Mouse (Mus musculus) stomach, embryonic 15.5 days (tissue): ENCODE measurements at regions not wholly inside any gene's neighbourhood (a gene's known extent, or its start where the extent isn't known, plus 50 kb on each side); places are given as distances from the start of the nearest gene placed in this dataset.
A peak's percentile ranks its signal among the peaks of the same experiment; 100 is the strongest.
"Not testable (repeated sequence)": the region's sequence is repeated elsewhere in the genome, so short reads cannot be mapped to it uniquely, and the experiment has no call there.

ENCODE experiments used
- ATAC-seq: fragments of 200-750 bp; cut with Nextera tagmentation; 2 replicates; pipeline ENCODE4 v1.8.0; 2017; ENCODE audit warnings: low read depth, moderate number of reproducible peaks, moderate TSS enrichment; ENCODE audit not compliant: insufficient read depth, low FRiP score
- H3K27ac ChIP-seq: fragments of 300-500 bp; sonication (generic); 2 replicates; pipeline ENCODE4 v1.5.1; 2015; ENCODE audit warnings: mild to moderate bottlenecking, inconsistent platforms
- H3K27me3 ChIP-seq: fragments of 300-500 bp; sonication (generic); replicated peaks from 2 replicates; pipeline ENCODE4 v1.6.1; 2015; ENCODE audit warnings: inconsistent platforms
- H3K36me3 ChIP-seq: fragments of 300-500 bp; sonication (generic); 2 replicates; pipeline ENCODE4 v1.6.1; 2015; ENCODE audit warnings: inconsistent platforms
- H3K4me1 ChIP-seq: fragments of 300-500 bp; sonication (generic); 2 replicates; pipeline ENCODE4 v1.6.1; 2015; ENCODE audit warnings: inconsistent platforms
- H3K4me2 ChIP-seq: fragments of 300-500 bp; sonication (generic); 2 replicates; pipeline ENCODE4 v1.6.1; 2015; ENCODE audit warnings: mild to moderate bottlenecking, inconsistent platforms
- H3K4me3 ChIP-seq: fragments of 300-500 bp; sonication (generic); replicated peaks from 2 replicates; pipeline ENCODE4 v1.5.1; 2015; ENCODE audit warnings: inconsistent platforms
- H3K9ac ChIP-seq: fragments of 300-500 bp; sonication (generic); 2 replicates; pipeline ENCODE4 v1.6.1; 2015; ENCODE audit warnings: inconsistent platforms
- H3K9me3 ChIP-seq: fragments of 300-500 bp; sonication (generic); 2 replicates; pipeline ENCODE4 v1.6.1; 2016; ENCODE audit warnings: inconsistent platforms
- WGBS: fragments of 180-500 bp; shearing (Covaris S2); methylation state at CpG from one replicate; pipeline ENCODE4 v1.1.7; 2015; 5-methylcytosine and 5-hydroxymethylcytosine counted together

DNA sequence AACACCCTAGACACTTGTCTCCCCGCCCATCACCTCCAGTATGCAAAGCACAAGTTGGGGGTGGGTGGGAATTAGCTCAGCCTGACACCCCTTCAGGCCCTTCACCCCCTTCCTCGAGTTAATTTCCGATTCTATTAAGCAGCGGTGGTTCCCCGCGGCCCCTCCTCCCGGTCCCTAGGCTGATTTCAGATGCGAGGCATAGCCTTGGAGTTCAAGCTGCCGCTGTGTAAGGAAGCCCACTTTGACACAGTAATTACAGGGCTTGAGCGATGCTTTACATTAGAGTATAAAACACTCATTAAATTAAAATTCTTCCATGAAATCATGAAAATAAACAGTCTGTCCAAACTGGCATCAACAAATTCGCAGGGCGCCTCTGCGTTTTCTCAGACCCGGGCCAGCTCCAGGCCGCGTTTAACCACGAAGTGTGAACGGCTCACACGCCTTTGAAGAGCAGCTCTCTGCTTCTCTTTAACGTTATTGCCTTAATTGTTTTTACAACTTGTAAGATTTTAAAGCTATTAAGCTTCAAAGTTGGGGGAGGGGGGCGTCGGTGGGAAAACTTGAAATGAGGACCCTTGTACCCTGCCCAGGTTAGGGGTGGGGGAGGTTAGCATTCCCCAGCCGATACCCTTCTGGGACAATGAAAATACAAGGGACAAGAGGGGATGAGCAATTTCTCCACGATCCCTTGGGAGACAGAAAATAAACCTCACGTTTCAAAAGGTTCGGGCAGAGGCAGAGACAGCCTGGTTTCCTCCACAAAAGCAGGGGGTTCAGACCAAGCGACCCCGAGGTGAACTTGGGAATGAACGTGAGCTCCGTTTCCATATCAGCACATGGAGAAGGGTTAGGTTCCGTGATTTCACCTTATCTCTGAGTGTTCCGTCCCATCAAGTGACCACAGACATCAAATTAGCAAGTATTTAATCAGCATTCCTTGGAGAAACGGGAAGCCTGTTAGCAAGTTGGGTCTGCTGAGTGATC lies 114.4 kb downstream of the Dicer1 start:
- no peak for ATAC-seq
- Histone ChIP-seq H3K9ac (no peak overlapping the region), H3K4me3 (no peak overlapping the region), H3K27me3 (0 out of 2 replicates have a peak, but pooled peaks cover 3% of the 10 kb centered on the region), H3K9me3 (no peaks in the 10 kb centered on the region), H3K4me2 (peak overlapping the region; percentile 24; the same call in 1 of the 2 replicates), H3K27ac (no peak overlapping the region), H3K4me1 (no peaks in the 10 kb centered on the region), H3K36me3 (no peaks in the 10 kb centered on the region)
- 10% methylated on average over 33 of the region's 33 CpGs for WGBS

GRCm38 (mm10) chr12:104636474-104636873 lies 115.3 kb downstream of the Dicer1 start:
- H3K9me3 ChIP-seq, result no peaks in the 10 kb centered on the region
- no peak overlapping the region for H3K27ac ChIP-seq
- 49% methylated on average over 12 of the region's 12 CpGs for WGBS
- no peaks in the 10 kb centered on the region for H3K4me1 ChIP-seq
- H3K4me2 ChIP-seq, result no peak overlapping the region
- H3K9ac ChIP-seq, result no peak overlapping the region
- H3K27me3 ChIP-seq, result 0 out of 2 replicates have a peak, but pooled peaks cover 3% of the 10 kb centered on the region
- no peak overlapping the region for H3K4me3 ChIP-seq
- no peaks in the 10 kb centered on the region for H3K36me3 ChIP-seq
- ATAC-seq, result no peak

GRCm38 (mm10) chr12:104634818-104635217 lies 116.9 kb downstream of the Dicer1 start:
- H3K27ac ChIP-seq, result no peak overlapping the region
- ATAC-seq, result no peak
- no peaks in the 10 kb centered on the region for H3K36me3 ChIP-seq
- no peaks in the 10 kb centered on the region for H3K4me1 ChIP-seq
- 70% methylated on average over 10 of the region's 10 CpGs for WGBS
- H3K27me3 ChIP-seq, result 0 out of 2 replicates have a peak, but pooled peaks cover 3% of the 10 kb centered on the region
- H3K9ac ChIP-seq, result no peak overlapping the region
- H3K9me3 ChIP-seq, result no peaks in the 10 kb centered on the region
- no peak overlapping the region for H3K4me2 ChIP-seq
- H3K4me3 ChIP-seq, result no peak overlapping the region

GRCm38 (mm10) chr12:104630590-104630989 lies 121.2 kb downstream of the Dicer1 start:
- WGBS, result 87% methylated on average over 3 of the region's 3 CpGs
- Histone ChIP-seq H3K4me2 (no peak overlapping the region), H3K4me1 (no peaks in the 10 kb centered on the region), H3K9me3 (no peaks in the 10 kb centered on the region), H3K27me3 (no peaks in the 10 kb centered on the region), H3K36me3 (no peaks in the 10 kb centered on the region), H3K27ac (no peak overlapping the region), H3K9ac (no peak overlapping the region), H3K4me3 (no peak overlapping the region)
- no peak for ATAC-seq

DNA sequence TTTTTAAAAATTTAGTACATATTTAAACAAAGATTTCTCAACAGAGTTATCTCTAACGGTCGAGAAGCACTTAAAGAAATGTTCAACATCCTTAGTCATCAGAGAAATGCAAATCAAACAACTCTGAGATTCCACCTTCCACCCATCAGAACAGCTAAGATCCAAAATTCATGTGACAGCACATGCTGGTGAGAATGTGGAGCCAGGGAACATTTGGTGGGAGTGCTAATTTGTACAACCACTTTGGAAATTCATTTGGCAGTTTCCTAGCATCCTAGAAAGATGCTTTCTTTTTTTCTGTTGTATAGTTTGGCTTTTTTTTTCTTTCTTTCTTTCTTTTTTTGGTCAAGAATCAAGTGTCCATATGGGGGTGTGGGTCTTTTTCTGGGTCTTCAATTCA lies 122.3 kb downstream of the Dicer1 start:
- WGBS, result 73% methylated on average over 2 of the region's 2 CpGs
- no peak overlapping the region for H3K9ac ChIP-seq
- H3K27me3 ChIP-seq, result no peaks in the 10 kb centered on the region
- H3K27ac ChIP-seq, result no peak overlapping the region
- no peaks in the 10 kb centered on the region for H3K36me3 ChIP-seq
- H3K9me3 ChIP-seq, result no peaks in the 10 kb centered on the region
- no peaks in the 10 kb centered on the region for H3K4me1 ChIP-seq
- no peak overlapping the region for H3K4me2 ChIP-seq
- no peak overlapping the region for H3K4me3 ChIP-seq
- no peak for ATAC-seq

DNA sequence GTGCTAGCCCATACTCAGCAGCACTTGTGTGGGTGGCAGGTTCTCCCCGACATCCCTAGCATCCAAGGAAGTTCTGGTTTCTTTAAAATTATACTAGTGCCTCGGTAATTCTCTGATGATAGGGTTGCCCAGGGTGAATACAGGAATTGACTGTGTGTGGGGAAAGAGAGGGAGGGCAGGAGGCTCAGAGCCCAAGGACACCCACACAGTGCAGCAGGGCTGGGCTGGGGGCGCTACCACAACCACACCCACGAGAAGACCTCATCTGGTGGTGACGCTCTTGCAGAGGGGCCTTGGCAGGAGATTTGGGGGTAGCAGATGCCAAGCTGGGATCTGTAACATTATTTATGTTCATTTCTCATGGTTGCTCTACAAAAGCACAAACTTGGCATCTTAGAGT lies 125.7 kb downstream of the Dicer1 start:
- H3K36me3 ChIP-seq, result no peaks in the 10 kb centered on the region
- H3K4me2 ChIP-seq, result no peak overlapping the region
- H3K9ac ChIP-seq, result no peak overlapping the region
- no peak for ATAC-seq
- no peak overlapping the region for H3K27ac ChIP-seq
- H3K4me3 ChIP-seq, result no peak overlapping the region
- no peaks in the 10 kb centered on the region for H3K9me3 ChIP-seq
- WGBS, result 82% methylated on average over 5 of the region's 5 CpGs
- H3K4me1 ChIP-seq, result no peaks in the 10 kb centered on the region
- H3K27me3 ChIP-seq, result no peaks in the 10 kb centered on the region

- Histone ChIP-seq H3K4me3 (no peak overlapping the region), H3K36me3 (no peaks in the 10 kb centered on the region), H3K27me3 (no peaks in the 10 kb centered on the region), H3K9ac (no peak overlapping the region), H3K4me1 (no peaks in the 10 kb centered on the region), H3K4me2 (no peak overlapping the region), H3K27ac (no peak overlapping the region), H3K9me3 (no peaks in the 10 kb centered on the region)
- 54% methylated on average over 7 of the region's 7 CpGs for WGBS
- ATAC-seq, result no peak
These were observed 127.7 kb downstream of the Dicer1 start for GRCm38 (mm10) chr12:104623896-104624685.

DNA sequence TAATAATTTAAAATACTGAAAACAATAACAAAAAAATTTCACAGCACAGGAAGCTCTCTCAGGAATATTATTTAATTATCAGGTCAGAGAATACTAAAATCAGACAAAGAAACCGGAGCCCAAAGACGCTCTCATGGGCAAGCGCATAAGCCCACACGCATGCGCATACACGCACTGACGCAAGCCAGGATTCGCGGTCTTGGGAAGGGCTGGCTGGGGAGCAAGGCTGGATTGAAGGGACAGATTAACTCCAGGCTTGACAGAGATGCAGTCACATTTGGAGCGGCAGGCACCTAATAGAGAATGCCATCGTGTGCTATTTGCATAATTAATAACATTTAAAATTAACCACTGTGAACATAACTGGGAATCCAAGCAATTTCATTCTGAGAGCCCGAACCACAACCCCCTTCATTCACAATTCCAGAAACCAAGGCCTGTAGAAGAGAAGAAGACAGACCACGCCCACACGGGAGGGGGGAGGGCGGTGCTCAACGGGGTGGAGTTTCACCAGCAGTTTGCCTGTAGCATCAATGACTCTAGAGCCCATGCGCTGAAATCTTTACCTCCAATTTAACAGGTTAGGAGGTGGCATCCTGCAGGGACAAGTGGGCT lies 134.5 kb downstream of the Dicer1 start:
- peak; percentile 43; the same call in 1 of the 2 replicates for ATAC-seq
- WGBS, result 16% methylated on average over 17 of the region's 17 CpGs
- no peak overlapping the region for H3K9ac ChIP-seq
- peak overlapping the region; percentile 50 for H3K4me2 ChIP-seq
- no peaks in the 10 kb centered on the region for H3K36me3 ChIP-seq
- H3K27me3 ChIP-seq, result no peaks in the 10 kb centered on the region
- H3K27ac ChIP-seq, result no peak overlapping the region
- 0 out of 2 replicates have a peak, but pooled peaks cover 2% of the 10 kb centered on the region for H3K4me1 ChIP-seq
- peak overlapping the region; percentile 19 for H3K4me3 ChIP-seq
- no peaks in the 10 kb centered on the region for H3K9me3 ChIP-seq

DNA sequence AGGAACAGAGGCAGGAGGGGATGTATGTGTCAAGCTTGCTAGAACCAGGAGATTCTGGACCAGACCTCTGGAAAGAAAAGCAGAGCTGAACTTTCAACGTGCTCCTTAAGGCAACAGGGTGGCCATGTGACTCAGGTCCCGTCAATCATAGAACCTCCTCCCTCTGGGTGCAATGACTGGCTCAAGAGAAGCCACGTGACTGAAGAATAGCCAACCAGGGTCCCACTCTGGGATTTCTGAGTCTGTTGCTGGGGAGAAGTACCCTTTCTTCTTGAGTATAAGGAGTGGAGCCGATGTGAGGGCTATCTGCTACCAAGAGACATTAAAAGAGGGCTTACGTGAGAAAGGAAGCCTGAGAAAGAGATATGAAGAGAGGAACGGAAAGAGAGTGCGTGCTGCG lies 137.5 kb downstream of the Dicer1 start:
- WGBS, result 67% methylated on average over 8 of the region's 8 CpGs
- Histone ChIP-seq H3K36me3 (no peaks in the 10 kb centered on the region), H3K27me3 (no peaks in the 10 kb centered on the region), H3K4me2 (no peak overlapping the region), H3K4me1 (0 out of 2 replicates have a peak, but pooled peaks cover 2% of the 10 kb centered on the region), H3K9ac (no peak overlapping the region), H3K4me3 (no peak overlapping the region), H3K9me3 (no peaks in the 10 kb centered on the region), H3K27ac (no peak overlapping the region)
- ATAC-seq, result no peak

DNA sequence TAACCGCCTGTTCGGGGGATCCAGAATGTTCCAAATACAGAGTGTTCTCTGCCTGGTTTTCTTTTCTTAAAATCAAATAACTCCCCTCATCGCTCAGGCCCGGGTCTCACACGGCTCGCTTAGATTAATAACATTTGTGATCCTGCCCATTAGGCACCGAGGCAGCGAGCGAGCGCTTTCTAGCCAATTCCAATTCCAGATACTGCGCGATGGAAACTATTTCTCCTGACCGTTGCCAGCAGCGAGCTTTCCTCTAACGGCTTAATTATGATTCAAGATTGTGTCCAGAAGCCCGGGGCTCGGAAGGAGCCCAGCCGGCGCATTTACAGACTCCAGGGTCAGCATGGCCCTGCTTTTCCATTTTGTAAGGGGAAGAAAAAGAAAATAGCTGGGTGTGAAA lies 136.6 kb upstream of the Gsc start:
- no peaks in the 10 kb centered on the region for H3K36me3 ChIP-seq
- no peak for ATAC-seq
- H3K9me3 ChIP-seq, result no peaks in the 10 kb centered on the region
- H3K4me1 ChIP-seq, result peaks cover 3% of the 10 kb centered on the region; the same call in 1 of the 2 replicates
- no peak overlapping the region for H3K4me2 ChIP-seq
- 55% methylated on average over 19 of the region's 19 CpGs for WGBS
- H3K27me3 ChIP-seq, result no peaks in the 10 kb centered on the region
- H3K9ac ChIP-seq, result no peak overlapping the region
- H3K4me3 ChIP-seq, result no peak overlapping the region
- no peak overlapping the region for H3K27ac ChIP-seq

DNA sequence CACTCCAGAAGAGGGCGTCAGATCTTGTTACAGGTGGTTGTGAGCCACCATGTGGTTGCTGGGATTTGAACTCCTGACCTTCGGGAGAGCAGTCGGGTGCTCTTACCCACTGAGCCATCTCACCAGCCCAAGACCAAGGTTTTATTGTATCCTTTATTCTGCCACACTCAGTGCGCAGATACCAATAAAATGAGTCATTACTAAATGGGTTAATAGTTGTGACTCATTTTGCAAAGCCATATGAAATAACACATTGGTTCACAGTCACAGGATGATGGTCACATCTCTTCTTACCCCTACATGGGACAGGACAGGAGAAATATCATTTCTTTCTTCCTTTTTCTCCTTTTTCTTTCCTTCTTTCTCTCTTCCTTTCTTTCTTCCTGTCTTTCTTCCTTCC lies 135.8 kb upstream of the Gsc start:
- H3K9me3 ChIP-seq, H3K36me3 ChIP-seq, H3K9ac ChIP-seq, ATAC-seq, H3K27me3 ChIP-seq, H3K4me3 ChIP-seq, H3K4me2 ChIP-seq, H3K27ac ChIP-seq, H3K4me1 ChIP-seq: not testable (repeated sequence)
- 81% methylated on average over 4 of the region's 4 CpGs for WGBS
